Mouse (Mus musculus) yolk sac, embryonic 10.5 days (tissue): ENCODE results near the gene Sf3a1.

ENCODE experiments used
- DNase-seq: peaks from one replicate; pipeline ENCODE4 v3.0.0-alpha.2; 2017; ENCODE audit warnings: low spot score

The Sf3a1 gene

DNA sequence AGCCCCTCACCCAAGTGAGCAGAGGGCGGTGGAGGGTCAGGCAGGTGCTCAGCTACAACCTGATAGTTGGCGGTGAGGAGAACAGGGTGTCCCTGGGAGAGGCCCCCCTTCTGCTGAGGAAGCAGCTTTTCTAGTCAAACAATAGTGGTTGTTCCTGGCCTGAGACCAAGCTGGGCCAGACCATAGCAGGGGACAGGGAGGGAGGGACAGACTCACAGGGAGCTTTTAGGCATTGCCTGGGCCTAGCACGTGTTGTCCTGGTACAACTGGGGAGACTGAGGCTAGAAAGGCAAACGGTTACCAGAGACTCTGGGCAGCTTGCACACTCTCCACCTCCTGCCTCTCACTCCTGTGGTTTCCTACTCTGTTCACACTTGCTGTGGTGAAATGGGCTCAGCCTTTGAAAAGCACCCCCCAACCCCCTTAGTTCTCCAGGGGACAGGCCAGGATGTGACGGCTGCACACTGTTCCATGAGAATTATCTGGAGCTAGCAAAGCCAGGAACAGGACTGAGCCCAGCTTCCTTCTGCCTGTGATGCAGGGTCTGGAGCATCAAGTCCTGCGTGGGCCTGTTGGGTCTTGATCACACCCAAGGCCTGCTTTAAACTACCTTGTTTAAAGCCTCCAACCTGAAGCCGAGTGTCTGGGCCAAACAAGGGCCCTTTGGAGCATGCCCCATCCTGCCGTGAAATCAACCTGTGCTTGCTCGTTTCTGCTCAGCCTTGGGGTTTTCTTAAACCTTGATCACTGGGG lies 56.3 kb downstream of the Sf3a1 start:
- DNase-seq: peak; percentile 38

DNA sequence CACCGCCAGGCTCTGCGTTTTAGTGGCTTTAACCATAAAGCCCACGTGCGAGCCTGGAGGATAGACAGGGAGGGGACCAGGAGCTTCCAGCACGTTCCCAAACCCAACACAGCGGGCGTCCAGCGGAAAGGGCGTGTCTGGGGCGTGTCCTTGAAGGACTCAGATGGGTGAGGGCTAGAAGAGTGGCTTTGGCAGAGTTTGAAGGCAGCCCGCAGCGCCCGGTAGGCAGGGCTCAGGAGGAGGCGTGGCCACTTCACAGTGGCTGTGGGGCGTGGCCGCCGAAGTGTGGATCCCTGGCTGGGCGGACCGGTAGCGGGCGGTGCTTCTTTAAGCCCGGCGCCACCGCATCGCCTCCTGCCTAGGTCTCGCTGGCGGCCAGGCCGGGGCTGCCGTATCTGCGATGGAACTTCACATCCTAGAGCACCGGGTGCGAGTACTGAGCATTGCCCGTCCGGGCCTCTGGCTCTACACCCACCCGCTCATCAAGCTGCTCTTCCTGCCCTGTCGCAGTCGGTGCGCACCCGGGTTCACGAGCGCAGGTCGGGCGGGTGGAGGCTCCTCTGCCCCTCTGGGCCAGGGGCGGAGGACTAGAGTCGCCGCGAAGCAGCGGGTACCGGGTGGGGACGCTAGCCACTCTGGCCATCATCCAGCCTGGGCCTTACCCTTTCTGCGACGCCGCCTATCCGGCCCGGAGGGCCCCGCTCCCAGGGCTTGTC lies 57.9 kb downstream of the Sf3a1 start, which contains the start of gene Castor1:
Gene Castor1 (plus strand): TSS at position 312 of the 716 bp plus-strand sequence.
- peak; percentile 92 for DNase-seq

DNA sequence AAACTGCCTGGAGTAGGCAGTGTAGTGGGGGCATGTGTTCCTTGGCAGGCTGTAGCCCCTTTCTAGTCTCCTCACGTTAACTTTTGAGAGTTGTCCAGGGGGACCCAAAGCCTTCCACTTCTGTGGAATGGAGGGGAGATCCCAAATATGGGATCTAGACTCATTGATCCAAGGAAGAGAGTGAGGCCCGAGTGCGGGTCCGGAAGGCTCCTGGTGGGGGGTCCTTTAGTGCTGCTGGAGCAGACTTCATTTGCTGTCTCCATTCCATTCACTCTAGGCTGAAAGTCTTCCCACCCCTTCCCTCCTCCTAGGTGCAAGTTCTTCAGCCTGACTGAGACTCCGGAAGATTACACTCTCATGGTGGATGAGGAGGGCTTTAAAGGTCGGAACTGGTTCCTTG lies 58.5 kb downstream of the Sf3a1 start:
- no peak for DNase-seq

DNA sequence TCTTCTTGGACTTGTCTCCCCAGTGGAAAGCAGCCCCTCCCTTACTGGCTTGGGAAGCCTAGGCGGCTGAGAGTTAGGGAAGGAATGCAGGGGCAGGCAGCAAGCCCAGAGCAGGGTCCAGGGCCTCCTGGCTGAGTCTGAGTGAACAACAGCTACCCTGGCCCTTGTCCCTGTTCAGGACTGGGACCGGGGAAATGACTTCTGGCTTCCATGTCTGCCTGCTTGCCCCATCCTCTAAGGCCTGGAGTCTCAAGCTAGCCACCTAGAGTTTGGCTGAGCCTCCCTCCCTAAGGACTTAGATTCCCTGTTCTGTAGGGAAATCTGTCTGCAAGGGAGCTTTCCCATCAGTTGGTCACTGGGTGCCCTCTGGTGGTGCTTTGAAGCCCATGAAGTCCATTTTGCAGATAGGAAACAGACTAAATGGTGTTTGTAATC lies 59.2 kb downstream of the Sf3a1 start:
- peak; percentile 67 for DNase-seq

DNA sequence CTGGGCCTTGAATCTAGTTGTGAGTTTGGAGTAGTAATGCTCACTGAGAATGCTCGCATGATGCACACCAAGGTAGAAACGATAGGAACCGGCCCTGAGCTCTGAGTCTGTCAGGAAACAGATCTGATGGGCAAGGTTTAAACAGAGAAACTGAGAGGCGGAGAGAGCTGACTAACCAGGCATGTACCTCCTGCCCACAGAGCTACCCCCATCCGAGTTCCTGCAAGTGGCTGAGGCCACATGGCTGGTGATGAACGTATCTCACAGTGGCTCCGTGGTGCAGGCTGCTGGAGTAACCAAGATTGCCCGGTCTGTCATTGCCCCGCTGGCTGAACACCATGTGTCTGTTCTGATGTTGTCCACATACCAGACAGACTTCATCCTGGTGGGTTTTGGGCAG lies 59.8 kb downstream of the Sf3a1 start:
- DNase-seq: no peak

DNA sequence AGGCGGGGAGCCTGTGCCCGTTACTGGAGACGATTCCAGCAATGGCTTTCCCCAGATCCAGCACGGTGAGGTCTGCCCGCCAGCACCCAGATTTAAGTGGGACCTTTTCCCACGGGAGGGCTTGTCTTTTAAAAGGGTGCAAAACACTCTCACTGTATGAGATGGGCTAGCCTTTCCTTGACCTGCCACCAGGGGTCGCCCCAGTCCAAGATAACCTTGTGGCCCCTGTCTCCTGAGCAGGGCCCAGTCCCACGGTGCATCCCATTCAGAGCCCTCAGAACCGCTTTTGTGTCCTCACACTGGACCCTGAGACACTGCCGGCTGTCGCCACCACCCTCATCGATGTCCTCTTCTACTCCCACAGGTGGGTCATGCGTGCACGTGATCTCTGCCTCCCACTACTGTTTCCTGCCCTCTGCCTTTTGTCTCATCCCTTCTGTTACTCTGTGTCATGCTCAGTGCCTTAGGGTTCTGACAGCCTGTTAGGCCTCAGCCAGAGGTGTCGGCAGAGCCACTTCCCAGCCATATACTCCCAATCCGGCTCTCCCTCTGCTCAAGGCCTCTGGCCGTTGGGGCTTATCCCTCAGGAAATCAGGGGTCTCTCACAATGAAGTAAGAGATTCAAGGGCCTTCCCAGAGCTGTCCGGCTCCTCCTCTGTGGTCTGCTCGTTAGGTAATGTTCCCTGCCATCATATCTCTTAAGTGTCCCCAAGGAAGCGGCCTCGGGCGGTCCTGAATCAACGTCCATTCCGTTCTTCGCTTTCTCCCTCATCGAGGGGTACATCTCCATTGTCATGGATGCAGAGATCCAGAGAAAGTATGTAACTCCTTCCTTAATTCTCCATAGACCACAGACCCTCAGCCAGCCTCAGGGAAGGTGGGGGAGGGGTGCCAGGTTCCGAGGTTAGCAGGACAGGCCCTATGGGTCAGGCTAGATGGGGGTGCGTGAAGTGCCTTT lies 60.6 kb downstream of the Sf3a1 start:
- peak; percentile 45 for DNase-seq

DNA sequence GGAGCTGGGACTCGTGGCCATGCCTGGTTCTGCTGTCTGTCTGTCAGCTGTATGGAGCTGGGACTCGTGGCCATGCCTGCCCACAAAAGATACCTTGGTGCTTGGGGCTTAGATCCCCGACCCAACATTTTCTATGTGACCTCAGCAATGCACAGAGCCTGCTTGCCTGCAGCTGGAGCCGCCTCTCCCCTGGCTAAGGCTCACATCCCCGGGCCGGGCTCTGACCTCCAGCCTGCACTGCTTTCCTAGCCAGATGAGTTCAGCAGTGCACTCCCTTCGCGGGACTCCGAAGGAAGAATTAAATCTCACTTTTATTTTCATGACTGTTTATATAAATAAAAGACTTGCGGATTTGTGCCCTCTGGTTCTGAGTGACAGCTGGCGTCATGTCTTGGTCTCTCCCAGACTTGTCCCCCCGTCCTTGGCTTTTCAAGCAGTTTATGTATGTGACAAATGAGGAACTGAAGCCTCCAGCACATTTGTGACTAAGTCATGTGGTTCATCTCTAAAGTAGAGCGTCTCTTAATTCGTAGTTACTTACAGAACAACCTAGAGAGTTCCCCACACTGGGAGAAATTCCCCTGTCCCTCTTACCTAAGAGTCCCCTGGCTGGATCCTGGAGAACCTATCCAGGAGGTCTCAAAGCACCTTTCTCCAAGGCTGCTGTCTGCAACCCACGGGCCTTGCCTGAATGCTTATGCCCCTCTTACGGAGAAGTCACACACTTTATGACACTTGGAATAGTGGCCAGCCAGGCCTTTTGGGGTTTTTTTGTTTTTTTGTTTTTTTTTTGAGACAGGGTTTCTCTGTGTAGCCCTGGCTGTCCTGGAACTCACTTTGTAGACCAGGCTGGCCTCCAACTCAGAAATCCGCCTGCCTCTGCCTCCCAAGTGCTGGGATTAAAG lies 62.1 kb downstream of the Sf3a1 start:
- DNase-seq: no peak

DNA sequence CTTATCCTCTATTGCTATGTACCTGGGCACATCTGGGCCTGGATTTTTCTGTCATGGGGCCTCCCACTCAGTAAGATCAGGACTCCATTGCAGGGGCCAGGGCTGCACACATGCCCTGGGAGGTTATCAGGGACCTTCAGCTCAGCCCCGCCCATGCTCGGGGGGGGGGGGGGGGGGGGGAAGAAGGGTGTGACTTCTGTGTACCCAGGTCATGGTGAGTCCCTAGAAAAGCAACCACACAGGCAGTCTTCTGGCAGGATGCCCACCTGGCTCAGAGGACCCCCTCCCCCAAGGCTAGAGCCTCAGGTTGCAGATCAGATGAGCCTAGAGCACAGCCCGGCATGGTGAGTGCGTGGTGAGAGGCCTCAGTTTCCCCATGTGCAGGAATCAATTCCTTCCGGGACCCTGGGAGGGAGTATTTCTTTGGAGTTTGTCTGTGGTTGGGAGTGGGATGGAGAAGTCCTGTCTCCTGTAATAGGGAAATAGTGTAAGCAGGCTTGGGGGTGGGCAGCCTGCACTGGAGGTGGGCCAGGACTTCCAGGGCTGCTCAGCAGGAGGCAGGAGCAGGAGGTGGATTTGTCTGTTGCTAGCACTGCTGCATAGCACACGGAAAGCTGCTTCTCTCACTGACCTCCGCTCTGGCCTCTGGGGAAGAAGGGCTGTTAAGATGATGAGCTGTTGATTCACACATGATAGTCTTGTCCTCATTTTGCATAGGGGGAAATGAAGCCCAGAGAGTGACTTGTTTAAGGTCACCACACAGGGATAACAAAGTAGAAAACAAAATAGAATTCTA lies 63.4 kb downstream of the Sf3a1 start:
- DNase-seq: peak; percentile 61

DNA sequence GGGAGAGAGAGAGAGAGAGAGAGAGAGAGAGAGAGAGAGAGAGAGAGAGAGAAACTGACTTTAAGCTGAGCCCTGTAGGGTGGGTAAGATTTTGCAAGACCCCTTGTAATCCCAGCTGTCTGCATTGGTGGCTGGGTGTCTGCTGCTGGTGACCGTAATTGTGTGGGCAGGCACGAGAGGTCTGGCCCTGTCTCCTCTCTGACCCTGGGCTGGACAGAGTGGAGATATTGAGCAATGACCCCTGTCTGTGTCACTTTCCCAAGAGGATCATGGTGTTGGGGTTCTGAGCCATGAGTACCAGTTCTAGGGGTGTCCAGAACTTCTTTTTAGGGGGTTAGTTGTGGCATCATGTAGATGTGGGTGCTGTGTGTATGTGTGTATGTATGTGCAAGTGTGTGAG lies 64.1 kb downstream of the Sf3a1 start:
- no peak for DNase-seq

DNA sequence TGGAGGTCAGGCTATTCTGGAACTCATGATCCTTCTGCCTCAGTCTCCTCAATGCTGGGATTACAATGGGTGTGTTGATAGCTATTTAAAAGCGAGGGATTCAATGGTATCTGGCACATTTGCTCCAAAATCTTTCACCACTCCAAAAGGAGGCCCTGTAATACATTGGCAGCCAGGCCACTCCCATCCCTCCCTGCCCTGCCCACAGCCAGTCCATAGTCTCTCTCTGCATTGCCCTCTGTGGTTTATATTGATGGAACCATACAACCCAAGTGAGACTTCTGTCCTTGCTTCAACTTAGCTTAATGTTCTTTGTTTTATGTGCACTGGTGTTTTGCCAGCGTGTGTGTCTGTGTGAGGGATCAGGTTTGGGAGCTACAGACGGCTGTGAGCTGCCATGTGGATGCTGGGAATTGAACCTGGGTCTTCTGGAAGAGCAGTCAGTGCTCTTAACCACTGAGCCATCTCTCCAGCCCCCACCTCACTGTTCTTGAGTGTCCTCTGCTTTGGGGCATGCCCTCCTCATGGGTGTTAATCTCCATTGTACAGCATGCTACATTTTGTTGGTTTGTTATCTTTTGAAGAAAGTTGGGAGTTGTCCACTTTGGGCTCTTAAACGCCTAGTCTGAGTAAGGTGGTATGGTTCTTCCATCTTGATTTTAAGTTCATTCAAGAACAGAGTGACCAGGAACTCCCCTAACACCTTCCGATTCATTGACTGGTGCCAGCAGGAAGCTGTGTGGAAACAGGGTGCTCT lies 66.6 kb downstream of the Sf3a1 start:
- DNase-seq: no peak

DNA sequence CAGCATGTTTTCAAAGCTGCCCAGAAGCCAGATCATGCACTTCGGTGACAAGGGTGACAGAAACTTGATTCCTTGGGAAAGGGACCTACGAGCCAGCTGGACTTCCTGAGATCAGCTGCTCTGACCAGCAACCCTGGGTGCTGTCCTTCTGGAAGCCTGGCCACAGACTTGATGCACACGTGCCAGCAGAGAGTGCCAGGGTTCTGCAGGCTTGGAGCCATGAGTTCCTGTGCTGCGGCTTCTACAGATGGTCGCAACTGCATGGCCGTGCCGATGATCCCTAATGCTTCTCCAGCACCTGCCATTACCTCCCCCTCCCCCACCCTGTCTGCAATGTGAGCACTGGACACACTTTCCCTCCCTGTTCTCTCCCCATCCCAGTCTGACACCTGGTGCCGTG lies 68.3 kb downstream of the Sf3a1 start:
- DNase-seq: no peak

DNA sequence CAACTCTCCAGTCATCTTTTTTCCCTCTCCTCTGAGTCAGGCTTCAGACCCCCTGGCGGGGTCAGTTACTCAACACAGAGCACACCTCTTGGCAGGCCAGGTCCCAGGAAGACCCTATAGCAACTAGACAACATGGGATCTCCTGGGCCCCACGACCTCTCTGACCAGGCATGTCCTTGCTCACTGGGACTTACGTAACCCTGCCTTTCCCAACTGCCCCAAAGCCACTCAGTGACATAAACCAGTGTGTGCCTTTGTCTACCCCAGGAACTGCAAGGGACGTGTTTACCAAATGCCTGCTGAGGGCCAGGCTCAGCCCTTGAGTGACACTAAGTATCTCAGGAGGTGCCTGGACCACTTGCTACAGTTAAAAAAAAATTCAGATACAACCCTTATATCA lies 69.7 kb downstream of the Sf3a1 start:
- no peak for DNase-seq

DNA sequence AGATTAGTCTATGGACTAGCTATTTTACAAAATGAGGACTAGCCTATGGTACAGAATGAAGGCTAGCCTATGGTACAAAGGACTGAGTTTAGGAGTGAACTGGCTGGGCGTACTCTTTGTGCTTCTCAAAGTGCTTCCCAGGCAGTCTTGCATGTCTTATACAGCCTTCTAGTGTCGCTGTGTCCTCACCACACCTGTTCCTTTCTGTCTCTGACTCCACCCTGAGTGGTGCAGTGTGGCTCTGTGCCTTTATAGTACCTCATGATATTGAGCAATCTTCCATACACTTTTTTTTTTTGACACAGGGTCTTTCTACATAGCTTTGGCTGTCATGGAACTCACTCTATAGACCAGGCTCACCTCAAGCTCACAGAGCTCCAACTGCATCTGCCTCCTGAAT lies 71.3 kb downstream of the Sf3a1 start:
- no peak for DNase-seq
